Mouse (Mus musculus) lung, postnatal 0 days (tissue): Measurements from ENCODE around the gene Dnajc12. TPM values are rescaled to one million over a fixed set of nuclear protein-coding genes. Genes with fewer than 3 reads are reported as not detected.
A peak's percentile ranks its signal among the peaks of the same experiment; 100 is the strongest.
"Not testable (repeated sequence)": the region's sequence is repeated elsewhere in the genome, so short reads cannot be mapped to it uniquely, and the experiment has no call there.

Experiments used
- ATAC-seq: fragments of 200-750 bp; cut with Nextera tagmentation; 2 replicates; pipeline ENCODE4 v1.8.0; 2017; ENCODE audit warnings: moderate library complexity
- DNase-seq: peaks from one replicate; pipeline ENCODE4 v3.0.0-alpha.2; 2016; ENCODE audit warnings: low spot score
- H3K27ac ChIP-seq: fragments of 300-500 bp; sonication (generic); 2 replicates; pipeline ENCODE4 v1.5.1; 2014; ENCODE audit warnings: antibody characterized with exemption, mild to moderate bottlenecking, low read length, mixed read lengths
- H3K27me3 ChIP-seq: fragments of 300-500 bp; sonication (generic); replicated peaks from 2 replicates; pipeline ENCODE4 v1.6.1; 2014; ENCODE audit warnings: low read length, mixed read lengths; ENCODE audit not compliant: insufficient read depth
- H3K36me3 ChIP-seq: fragments of 300-500 bp; sonication (generic); 2 replicates; pipeline ENCODE4 v1.6.1; 2014; ENCODE audit warnings: low read length, mixed read lengths; ENCODE audit not compliant: insufficient read depth
- H3K4me1 ChIP-seq: fragments of 300-500 bp; sonication (generic); 2 replicates; pipeline ENCODE4 v1.6.1; 2014; ENCODE audit warnings: antibody characterized with exemption, low read depth, low read length, mixed read lengths; ENCODE audit not compliant: insufficient read depth
- H3K4me2 ChIP-seq: fragments of 300-500 bp; sonication (generic); replicated peaks from 2 replicates; pipeline ENCODE4 v1.6.1; 2014; ENCODE audit warnings: low read depth, mild to moderate bottlenecking, low read length, moderate library complexity, mixed read lengths
- H3K4me3 ChIP-seq: fragments of 300-500 bp; sonication (generic); 2 replicates; pipeline ENCODE4 v1.5.1; 2014; ENCODE audit warnings: low read depth, low read length
- H3K9ac ChIP-seq: fragments of 300-500 bp; sonication (generic); replicated peaks from 2 replicates; pipeline ENCODE4 v1.6.1; 2014; ENCODE audit warnings: low read depth, mild to moderate bottlenecking
- H3K9me3 ChIP-seq: fragments of 300-500 bp; sonication (generic); 2 replicates; pipeline ENCODE4 v1.6.1; 2016; ENCODE audit warnings: low read length, mixed read lengths
- CTCF ChIP-seq: IDR thresholded peaks from 2 replicates; pipeline ENCODE4 v1.5.1; 2016; ENCODE audit warnings: antibody characterized with exemption, mild to moderate bottlenecking
- EP300 ChIP-seq: IDR thresholded peaks from 2 replicates; pipeline ENCODE4 v1.6.1; 2016; ENCODE audit warnings: antibody characterized with exemption, mild to moderate bottlenecking, control low read depth
- WGBS: fragments of 180-500 bp; shearing (Covaris S2); extraction: QIAGEN DNeasy Blood & Tissue Kit; methylation state at CpG from one replicate; pipeline ENCODE4 v1.1.7; 2014; 5-methylcytosine and 5-hydroxymethylcytosine counted together
- polyA plus RNA-seq: library from polyadenylated mRNA; unstranded; fragments of >200 nt; fragmentation: Nextera tagmentation; extraction: Ambion mirVana; gene quantifications from 2 replicates; pipeline ENCODE4 v1.2.1, GENCODE M21; 2015

The Dnajc12 gene
- polyA plus RNA-seq, 1 experiment from 2014 or later, result 18.4 TPM

GRCm38 (mm10) chr10:63381498-63382280, 554 bp upstream of the Dnajc12 start, which contains the start of gene Sirt1:
TSS of gene Sirt1 (minus strand) at chr10:63381704.
- no peak for TF ChIP-seq EP300
- no peak for TF ChIP-seq CTCF
- H3K36me3 ChIP-seq, result no peaks in the 10 kb centered on the region
- peak within 1 kb of the TSS; percentile 44; the same call in 1 of the 2 replicates for H3K9ac ChIP-seq
- peak within 1 kb of the TSS; percentile 44 for H3K27ac ChIP-seq
- H3K9me3 ChIP-seq, result no peaks in the 10 kb centered on the region
- peak; percentile 29 for DNase-seq
- no peaks in the 10 kb centered on the region for H3K27me3 ChIP-seq
- H3K4me3 ChIP-seq, result peak within 1 kb of the TSS; percentile 56
- H3K4me2 ChIP-seq, result peak within 1 kb of the TSS; percentile 77
- H3K4me1 ChIP-seq, result 0 out of 2 replicates have a peak, but pooled peaks cover 7% of the 10 kb centered on the region
- 3% methylated on average over 24 of the region's 24 CpGs for WGBS
- no peak for ATAC-seq

GRCm38 (mm10) chr10:63385897-63386296, 3.7 kb downstream of the Dnajc12 start:
- not testable (repeated sequence) for DNase-seq, H3K9ac ChIP-seq, H3K27ac ChIP-seq

GRCm38 (mm10) chr10:63386444-63386843, 4.2 kb downstream of the Dnajc12 start:
- peak overlapping the region; percentile 73; the same call in 1 of the 2 replicates for H3K27ac ChIP-seq
- ATAC-seq, result peak; percentile 79
- H3K4me3 ChIP-seq, result peak overlapping the region; percentile 53
- no peaks in the 10 kb centered on the region for H3K9me3 ChIP-seq
- DNase-seq, result peak; percentile 96
- H3K9ac ChIP-seq, result peak overlapping the region; percentile 52
- under 1% methylated on average over 19 of the region's 19 CpGs for WGBS
- H3K4me2 ChIP-seq, result peak overlapping the region; percentile 78
- H3K36me3 ChIP-seq, result no peaks in the 10 kb centered on the region
- H3K27me3 ChIP-seq, result no peaks in the 10 kb centered on the region
- no peak for TF ChIP-seq EP300
- TF ChIP-seq CTCF, result no peak
- 0 out of 2 replicates have a peak, but pooled peaks cover 5% of the 10 kb centered on the region for H3K4me1 ChIP-seq

More at GRCm38 (mm10) chr10:63385897-63386296, 3.7 kb downstream of the Dnajc12 start:
- H3K27me3 ChIP-seq, H3K9me3 ChIP-seq, H3K4me1 ChIP-seq, ATAC-seq, H3K36me3 ChIP-seq: not testable (repeated sequence)
- peak overlapping the region; percentile 78 for H3K4me2 ChIP-seq
- WGBS, result 23% methylated on average over 5 of the region's 5 CpGs
- peak overlapping the region; percentile 53 for H3K4me3 ChIP-seq

- H3K9me3 ChIP-seq, result no peaks in the 10 kb centered on the region
- H3K4me1 ChIP-seq, result no peaks in the 10 kb centered on the region
- H3K9ac ChIP-seq, result peak overlapping the region; percentile 52
- H3K27me3 ChIP-seq, result no peaks in the 10 kb centered on the region
- H3K27ac ChIP-seq, result no peak overlapping the region
- DNase-seq, result no peak
- H3K36me3 ChIP-seq, result no peaks in the 10 kb centered on the region
- peak overlapping the region; percentile 53 for H3K4me3 ChIP-seq
- ATAC-seq, result no peak
- H3K4me2 ChIP-seq, result peak overlapping the region; percentile 78
- TF ChIP-seq CTCF (no peak), EP300 (no peak)
- 2% methylated on average over 10 of the region's 10 CpGs for WGBS
These were observed 4.7 kb downstream of the Dnajc12 start for GRCm38 (mm10) chr10:63386991-63387390.

- TF ChIP-seq CTCF (no peak), EP300 (no peak)
- ATAC-seq, result no peak
- H3K9me3 ChIP-seq, result no peaks in the 10 kb centered on the region
- WGBS, result 66% methylated on average over 4 of the region's 4 CpGs
- H3K27me3 ChIP-seq, result no peaks in the 10 kb centered on the region
- H3K27ac ChIP-seq, result no peak overlapping the region
- no peaks in the 10 kb centered on the region for H3K4me1 ChIP-seq
- H3K9ac ChIP-seq, result no peak overlapping the region
- no peak overlapping the region for H3K4me2 ChIP-seq
- H3K36me3 ChIP-seq, result no peaks in the 10 kb centered on the region
- H3K4me3 ChIP-seq, result no peak overlapping the region
- DNase-seq, result no peak
These were observed 6.7 kb downstream of the Dnajc12 start for GRCm38 (mm10) chr10:63388948-63389347.

GRCm38 (mm10) chr10:63396963-63397362, 14.7 kb downstream of the Dnajc12 start:
- 88% methylated on average over 10 of the region's 10 CpGs for WGBS
- no peak for ATAC-seq
- no peaks in the 10 kb centered on the region for H3K36me3 ChIP-seq

More at GRCm38 (mm10) chr10:63396963-63397362, 14.7 kb downstream of the Dnajc12 start:
- Histone ChIP-seq H3K27me3 (no peaks in the 10 kb centered on the region), H3K27ac (no peak overlapping the region), H3K9me3 (no peaks in the 10 kb centered on the region), H3K9ac (no peak overlapping the region), H3K4me3 (no peak overlapping the region), H3K4me1 (no peaks in the 10 kb centered on the region), H3K4me2 (no peak overlapping the region)
- no peak for DNase-seq
- no peak for TF ChIP-seq EP300
- TF ChIP-seq CTCF, result no peak
